Mouse (Mus musculus) skeletal muscle tissue, adult 2 months (tissue): ENCODE data around the gene Fam83f.

Source experiments
- DNase-seq: peaks from one replicate; pipeline ENCODE4 v3.0.0-alpha.2; 2012; ENCODE audit warnings: low read depth, low spot score

Gene Fam83f

GRCm38 (mm10) chr15:80671295-80672252, at the start of gene Fam83f:
Gene Fam83f, plus strand, starts transcription at chr15:80671847.
- DNase-seq: peak; percentile 43

- DNase-seq: peak; percentile 21
These were observed 48.3 kb upstream of the Fam83f start for GRCm38 (mm10) chr15:80623171-80623837.

DNA sequence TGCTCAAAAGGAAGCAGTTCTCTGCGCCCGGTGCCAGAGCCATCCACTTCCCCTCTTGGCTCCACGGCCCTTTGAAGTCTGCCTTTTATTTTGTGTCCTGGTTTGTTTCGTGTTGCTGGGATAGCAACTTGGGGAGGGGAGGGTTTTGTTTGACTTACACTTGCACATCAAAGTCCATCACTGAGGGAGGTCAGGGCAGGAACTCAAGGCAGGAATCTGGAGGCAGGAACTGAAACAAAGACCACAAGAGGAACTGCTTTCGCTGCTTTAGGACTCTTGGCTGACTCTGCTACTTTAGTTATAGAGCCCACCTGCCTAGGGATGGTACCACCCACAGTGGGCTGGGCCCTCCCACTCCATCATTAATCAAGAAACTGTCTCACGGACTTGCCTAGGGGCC, 45.2 kb upstream of the Fam83f start:
- DNase-seq: no peak

GRCm38 (mm10) chr15:80630147-80630546, 41.5 kb upstream of the Fam83f start:
- DNase-seq: no peak

- DNase-seq: no peak
These were observed 40.9 kb upstream of the Fam83f start for GRCm38 (mm10) chr15:80630711-80631110.

- DNase-seq: no peak
These were observed 40.3 kb upstream of the Fam83f start for GRCm38 (mm10) chr15:80631311-80631710.

DNA sequence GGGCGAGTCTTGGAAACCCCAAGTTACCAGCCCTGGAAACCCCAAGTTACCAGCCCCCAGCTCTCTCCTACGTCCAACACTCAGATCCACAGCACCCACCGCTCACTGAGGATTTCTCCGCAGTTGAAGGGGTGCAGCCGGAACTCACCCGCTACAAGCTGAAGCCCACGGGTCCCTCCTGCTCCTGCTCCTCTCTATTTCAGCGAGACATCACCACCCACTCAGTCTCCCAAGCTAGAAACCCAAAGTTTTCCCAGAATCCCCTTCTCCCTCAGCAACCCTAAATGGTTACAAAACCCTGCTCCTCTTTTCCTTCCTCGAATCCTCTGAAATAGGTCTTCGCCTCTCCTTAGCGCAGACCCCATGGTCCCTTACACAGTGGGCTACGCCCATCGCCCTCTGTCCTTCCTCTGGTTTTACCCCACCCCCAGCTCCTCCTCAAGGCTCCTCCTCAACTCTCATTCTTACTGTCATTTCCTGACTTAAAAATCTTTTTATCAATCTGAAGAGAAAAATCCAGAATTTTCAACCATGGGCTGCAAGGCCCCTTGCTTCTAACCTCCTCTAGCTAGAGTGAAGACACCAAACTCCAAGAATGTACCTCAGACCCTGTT, 39.3 kb upstream of the Fam83f start:
- DNase-seq: no peak

DNA sequence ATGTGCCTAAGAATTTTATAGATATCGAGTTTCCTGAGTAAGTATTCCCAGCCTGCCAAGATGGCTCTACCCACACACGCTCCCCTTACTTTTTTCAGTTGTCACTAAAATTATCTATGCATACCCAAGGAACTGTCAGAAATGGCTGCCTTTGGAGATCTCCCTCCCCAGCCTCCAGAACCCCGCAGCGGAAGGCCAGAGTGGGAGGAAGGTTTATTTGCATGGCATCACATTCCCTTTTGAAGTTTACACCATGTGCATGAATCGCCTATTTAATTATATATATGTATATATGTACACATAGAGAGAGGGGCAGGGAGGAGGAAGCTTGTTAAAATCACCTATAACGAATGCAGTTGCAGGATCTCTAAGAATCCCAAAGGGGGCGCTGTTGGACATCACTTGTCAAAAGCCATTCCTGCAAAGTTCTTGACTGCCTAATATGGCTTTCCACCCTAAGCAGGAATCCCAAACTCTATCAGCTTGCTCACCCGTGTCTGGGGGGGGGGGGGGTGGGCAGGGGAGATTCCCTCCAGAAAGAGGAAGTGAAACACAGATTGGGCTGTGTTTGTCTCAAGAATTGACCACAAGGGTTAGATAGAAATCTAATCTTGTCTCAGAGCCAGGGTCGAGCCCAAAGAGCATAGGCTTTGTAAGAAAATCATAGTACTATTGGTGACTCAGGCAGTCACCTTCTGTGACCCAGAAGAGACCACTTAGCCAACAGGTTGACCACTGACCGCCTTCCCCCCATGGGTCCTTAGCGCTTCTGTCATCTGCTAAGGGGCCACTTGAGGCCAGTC, 37.1 kb upstream of the Fam83f start:
- DNase-seq: peak; percentile 61

DNA sequence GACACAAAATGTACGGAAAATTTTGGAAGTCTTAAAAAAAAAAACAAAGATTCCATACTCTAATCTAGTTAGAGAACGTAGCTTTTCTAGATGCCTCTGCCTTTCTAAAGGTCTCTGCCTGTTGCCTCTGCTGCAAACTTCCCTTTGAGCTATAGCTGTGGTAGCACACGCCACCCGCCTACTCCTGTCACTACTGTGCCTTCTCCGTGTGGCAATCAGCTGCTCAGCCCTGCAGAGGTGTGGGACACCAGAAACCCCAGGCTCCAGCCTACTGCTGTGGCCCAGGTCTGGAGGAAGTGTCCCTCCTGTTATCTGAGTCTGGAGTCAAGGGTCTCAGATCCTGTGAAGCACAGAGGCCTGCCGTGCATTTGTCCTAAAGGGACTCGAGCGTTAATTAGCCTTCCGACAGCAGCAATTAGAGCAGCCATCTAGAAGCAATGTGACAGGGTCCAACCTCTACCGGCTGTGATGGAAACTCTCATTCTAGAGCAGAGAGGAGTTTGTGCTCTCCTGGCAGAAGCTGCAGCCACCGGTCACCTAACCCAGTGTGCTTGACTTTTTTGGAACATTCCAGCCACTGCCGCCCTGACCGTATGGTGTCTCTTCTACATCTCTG, 34.8 kb upstream of the Fam83f start:
- DNase-seq: no peak

DNA sequence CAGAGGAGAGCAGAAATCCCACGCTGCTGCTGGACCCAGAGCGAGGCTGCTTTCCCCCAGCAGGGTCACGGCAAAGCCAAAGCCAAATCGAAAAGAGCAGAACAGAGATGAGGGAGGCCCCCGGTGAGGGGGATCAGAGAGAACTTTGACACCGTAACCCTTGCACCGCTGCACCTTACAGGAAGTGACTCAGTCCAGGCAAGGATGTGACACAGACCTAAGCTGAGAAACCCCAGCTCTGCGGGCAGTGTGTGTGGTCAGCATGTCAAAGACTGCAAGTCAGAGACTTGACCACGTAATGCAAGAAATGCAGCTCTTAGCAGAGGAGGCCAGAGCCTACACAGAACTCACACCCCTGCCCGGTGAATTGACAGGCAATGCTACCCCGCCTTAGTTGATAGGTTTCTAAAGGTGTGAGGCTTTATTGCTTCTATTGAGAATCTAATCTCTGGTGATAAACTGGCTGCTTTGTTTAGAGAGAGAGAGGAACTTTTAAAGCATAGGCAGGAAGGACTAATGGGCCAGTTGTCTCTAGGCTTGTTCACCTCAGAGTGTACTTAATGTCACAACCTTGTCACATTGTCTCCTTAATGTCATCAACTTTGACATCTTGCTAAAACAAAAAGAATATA, 32.5 kb upstream of the Fam83f start:
- no peak for DNase-seq

GRCm38 (mm10) chr15:80639874-80640273, 31.8 kb upstream of the Fam83f start:
- DNase-seq: no peak

- no peak for DNase-seq
These were observed 29.8 kb upstream of the Fam83f start for GRCm38 (mm10) chr15:80641702-80642435.

DNA sequence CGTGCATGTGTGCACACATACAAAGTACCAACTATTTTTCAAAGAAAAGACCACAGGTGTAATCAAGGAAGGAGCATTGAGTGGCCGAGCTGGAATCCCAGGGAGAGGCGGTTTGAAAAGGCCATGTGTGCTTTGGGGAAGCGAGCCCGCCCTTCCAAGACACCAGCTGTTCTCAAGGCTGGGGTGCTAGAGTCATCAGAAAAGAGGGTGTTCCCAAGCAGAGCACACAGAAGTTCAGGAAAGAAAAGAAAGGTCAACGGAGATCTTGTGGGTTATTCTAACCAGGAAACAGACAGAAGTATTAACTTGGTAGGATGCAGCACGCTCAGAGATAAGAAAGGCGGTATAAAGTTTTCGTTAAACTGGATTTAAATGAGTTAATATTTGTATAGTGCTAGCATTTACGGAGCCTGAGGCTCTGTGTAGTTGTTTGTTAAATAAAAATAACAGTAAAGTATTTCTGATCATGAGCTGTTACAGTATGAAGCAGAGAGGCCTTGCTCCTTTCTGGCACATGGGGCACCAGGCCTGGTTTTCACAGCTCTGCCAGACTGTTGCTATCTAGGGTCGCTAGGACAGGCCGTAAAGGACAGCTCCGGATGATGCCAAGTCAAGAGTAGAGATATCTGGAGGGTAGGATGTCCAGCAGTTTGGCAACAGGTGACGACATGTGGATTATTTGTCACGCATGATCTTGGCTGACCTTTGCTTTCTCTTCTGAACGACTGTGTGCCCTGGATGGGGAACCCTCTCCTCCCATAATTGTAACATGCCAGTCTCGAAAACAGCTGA, 26.4 kb upstream of the Fam83f start:
- DNase-seq: no peak

DNA sequence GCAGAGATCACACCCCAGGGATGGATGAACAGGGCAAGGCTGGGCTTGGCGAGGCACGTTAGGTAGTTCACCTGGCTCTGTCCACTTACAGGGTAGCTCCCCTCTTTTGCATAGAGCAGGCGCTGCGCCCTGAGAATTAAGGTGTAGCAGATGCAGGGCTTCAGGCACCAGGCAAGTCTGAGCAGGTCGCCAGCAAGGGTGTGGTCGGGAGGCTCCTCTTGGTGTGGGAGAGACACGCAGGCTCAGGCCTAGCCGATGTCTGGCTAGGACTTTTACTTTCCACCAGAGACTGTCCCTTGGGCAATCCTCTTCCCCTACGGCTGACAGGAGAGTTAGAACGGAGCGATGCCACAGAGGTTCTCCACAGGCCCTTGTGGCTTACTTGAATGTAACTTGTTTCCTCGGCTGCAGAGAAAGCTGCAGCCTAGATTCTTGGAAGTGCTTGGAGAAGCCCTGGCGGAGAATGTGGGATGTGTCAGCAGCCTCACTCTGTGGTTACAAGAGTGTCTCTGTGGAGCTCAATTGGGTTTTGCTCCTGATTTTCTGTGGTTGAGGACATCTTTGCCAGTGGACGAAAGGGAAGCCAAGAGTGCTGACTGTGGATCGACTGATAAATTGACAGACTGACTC, 22.6 kb upstream of the Fam83f start:
- DNase-seq: no peak

DNA sequence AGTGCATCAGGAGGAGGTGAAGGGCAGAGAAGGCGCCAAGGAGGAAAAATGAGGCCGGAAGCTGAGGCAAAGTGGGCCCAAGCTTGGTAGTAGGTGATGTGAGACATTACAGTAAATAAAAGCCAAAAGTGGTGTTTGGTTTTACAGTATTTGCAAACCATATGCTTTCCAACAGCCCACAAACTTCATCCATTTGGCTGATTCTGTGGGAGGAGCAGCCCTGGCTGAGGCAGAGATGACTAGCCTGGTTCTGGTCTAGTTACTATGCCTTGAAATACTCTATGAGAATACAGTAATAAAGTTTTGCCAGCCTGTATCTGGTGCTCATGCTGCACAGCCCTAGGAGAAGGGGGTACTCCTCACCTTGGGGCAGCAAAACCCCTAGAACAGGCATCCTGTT, 21.2 kb upstream of the Fam83f start:
- DNase-seq: no peak

- no peak for DNase-seq
These were observed 17.8 kb upstream of the Fam83f start for GRCm38 (mm10) chr15:80653865-80654264.

GRCm38 (mm10) chr15:80658815-80659471, 12.7 kb upstream of the Fam83f start:
- no peak for DNase-seq

DNA sequence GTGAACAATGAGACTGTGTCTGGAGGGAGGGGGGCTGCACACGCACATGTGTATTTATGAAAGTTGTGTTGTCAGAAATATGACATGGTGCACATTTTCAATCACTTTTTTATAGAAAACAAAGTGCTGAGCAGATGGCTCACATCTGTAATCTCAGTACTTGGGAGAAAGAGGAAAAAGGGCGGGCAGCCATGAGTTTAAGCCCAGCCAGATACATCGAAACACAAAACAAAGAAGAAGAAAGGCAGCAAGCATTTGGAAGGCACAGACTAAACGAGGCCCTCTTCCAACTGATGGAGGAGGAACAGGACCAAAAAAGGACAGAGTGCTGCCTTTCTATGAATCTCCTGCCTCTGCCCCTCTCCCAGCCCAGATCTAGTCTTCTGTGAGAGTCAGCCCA, 10.7 kb upstream of the Fam83f start:
- no peak for DNase-seq
